Mouse (Mus musculus) liver, adult 2 months (tissue): ENCODE results near the gene Sorbs2. TPM values are rescaled to one million over a fixed set of nuclear protein-coding genes. Genes with fewer than 3 reads are reported as not detected.

Source experiments
- DNase-seq: peaks from one replicate; pipeline ENCODE4 v3.0.0-alpha.2; 2011; ENCODE audit warnings: low read depth, low spot score; ENCODE audit errors: extremely low read depth
- H3K27ac ChIP-seq: fragments of 200-500 bp; replicated peaks from 2 replicates; pipeline ENCODE4 v1.5.1; 2012; ENCODE audit warnings: low read depth, mild to moderate bottlenecking, control low read depth, inconsistent platforms, low read length; ENCODE audit not compliant: insufficient read depth
- H3K27me3 ChIP-seq: fragments of 200-500 bp; 2 replicates; pipeline ENCODE4 v1.6.1; 2012; ENCODE audit warnings: mild to moderate bottlenecking, moderate library complexity, low read length, inconsistent platforms; ENCODE audit not compliant: control insufficient read depth, insufficient read depth
- H3K36me3 ChIP-seq: fragments of 200-500 bp; 2 replicates; pipeline ENCODE4 v1.6.1; 2012; ENCODE audit warnings: low read length, inconsistent platforms; ENCODE audit not compliant: control insufficient read depth, insufficient read depth
- H3K4me1 ChIP-seq: fragments of 200-500 bp; 2 replicates; pipeline ENCODE4 v1.6.1; 2011; ENCODE audit warnings: low read length; ENCODE audit not compliant: control insufficient read depth, insufficient read depth
- H3K4me3 ChIP-seq: fragments of 200-500 bp; 2 replicates; pipeline ENCODE4 v1.5.1; 2011; ENCODE audit warnings: low read depth, mild to moderate bottlenecking, control low read depth, low read length, moderate library complexity; ENCODE audit not compliant: insufficient read depth
- H3K79me2 ChIP-seq: fragments of 200-500 bp; 2 replicates; pipeline ENCODE4 v1.6.1; 2012; ENCODE audit warnings: inconsistent platforms, mild to moderate bottlenecking, low read length, moderate library complexity; ENCODE audit not compliant: control insufficient read depth, insufficient read depth
- H3K9ac ChIP-seq: fragments of 200-500 bp; 2 replicates; pipeline ENCODE4 v1.6.1; 2012; ENCODE audit warnings: low read depth, mild to moderate bottlenecking, control low read depth, inconsistent platforms, low read length
- CTCF ChIP-seq: fragments of 200-500 bp; IDR thresholded peaks from 2 replicates; pipeline ENCODE4 v1.5.1; 2011; ENCODE audit warnings: low read depth, low read length, control low read depth
- POLR2A ChIP-seq: fragments of 200-500 bp; IDR thresholded peaks from 2 replicates; pipeline ENCODE4 v1.6.1; 2011; ENCODE audit warnings: low read length, control low read depth; ENCODE audit not compliant: insufficient read depth; ENCODE audit errors: extremely low read depth
- WGBS: fragments of 180-500 bp; shearing (Covaris S2); methylation state at CpG from one replicate; pipeline ENCODE4 v1.1.7; 2018; 5-methylcytosine and 5-hydroxymethylcytosine counted together
- polyA plus RNA-seq: library from polyadenylated mRNA; depleted of rRNA; stranded (reverse); fragments of >200 nt; gene quantifications from 2 replicates; pipeline ENCODE4 v1.2.3, GENCODE M21; 2012
- total RNA-seq: library from RNA; depleted of rRNA; stranded (reverse); fragments of >200 nt; gene quantifications from 2 replicates; pipeline ENCODE4 v1.2.3, GENCODE M21; 2014

Gene Sorbs2
- total and polyA plus RNA-seq, 2 experiments = 40.7 to 51.9 TPM

DNA sequence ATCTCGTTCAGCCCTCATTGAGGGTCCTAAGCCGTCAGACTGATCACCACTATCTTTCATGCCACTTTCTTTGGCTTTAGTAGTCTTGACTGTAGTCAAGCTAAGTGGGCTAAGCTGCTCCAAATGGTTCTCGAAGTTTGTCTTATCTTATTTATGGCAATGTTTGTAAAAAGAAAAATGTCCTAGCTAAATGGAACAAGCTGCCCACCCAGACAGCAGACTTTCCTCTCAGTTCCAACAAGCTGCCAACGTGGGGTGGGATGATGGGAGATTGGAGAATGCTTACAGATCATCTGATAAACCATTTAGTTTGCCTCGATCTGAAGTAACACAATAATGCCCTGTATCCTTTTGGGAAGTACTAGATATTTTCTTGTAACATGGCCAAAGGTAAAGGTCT is 223.2 kb downstream of the Sorbs2 start:
- no peak for TF ChIP-seq CTCF
- no peak for TF ChIP-seq POLR2A
- DNase-seq = no peak
- peaks cover 7% of the 10 kb centered on the region; the same call in 1 of the 2 replicates for H3K4me1 ChIP-seq
- H3K27ac ChIP-seq = no peak overlapping the region
- H3K79me2 ChIP-seq = peaks cover 13% of the 10 kb centered on the region
- no peaks in the 10 kb centered on the region for H3K27me3 ChIP-seq
- no peak overlapping the region for H3K4me3 ChIP-seq
- no peaks in the 10 kb centered on the region; the same call in 1 of the 2 replicates for H3K36me3 ChIP-seq
- WGBS = 75% methylated on average over 5 of the region's 5 CpGs
- H3K9ac ChIP-seq = no peak overlapping the region

DNA sequence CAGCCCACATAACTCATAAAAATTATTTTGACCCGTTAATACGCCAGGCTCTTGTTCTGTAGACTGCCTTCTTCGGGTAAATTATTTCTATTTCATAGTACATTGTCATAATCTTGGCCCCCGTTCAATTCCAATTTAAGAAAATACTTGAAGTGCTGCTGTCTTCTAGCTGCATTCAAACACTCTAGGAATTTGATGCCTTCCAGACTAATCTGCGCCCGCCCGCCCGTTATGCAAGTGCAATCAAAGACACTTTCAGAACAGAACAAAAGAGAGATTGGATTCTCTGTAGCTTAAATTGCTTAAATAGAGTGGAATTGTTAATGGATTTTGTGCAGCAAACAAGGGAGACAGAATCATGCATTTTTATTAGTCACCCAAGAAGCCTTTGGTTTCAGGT is 226.5 kb downstream of the Sorbs2 start:
- Histone ChIP-seq H3K79me2 (peaks cover 10% of the 10 kb centered on the region), H3K27me3 (no peaks in the 10 kb centered on the region), H3K9ac (no peak overlapping the region), H3K36me3 (no peaks in the 10 kb centered on the region; the same call in 1 of the 2 replicates), H3K4me1 (peaks cover 6% of the 10 kb centered on the region; the same call in 1 of the 2 replicates), H3K27ac (no peak overlapping the region), H3K4me3 (no peak overlapping the region)
- DNase-seq = no peak
- TF ChIP-seq POLR2A (no peak), CTCF (no peak)
- WGBS = 95% methylated on average over 8 of the region's 8 CpGs

DNA sequence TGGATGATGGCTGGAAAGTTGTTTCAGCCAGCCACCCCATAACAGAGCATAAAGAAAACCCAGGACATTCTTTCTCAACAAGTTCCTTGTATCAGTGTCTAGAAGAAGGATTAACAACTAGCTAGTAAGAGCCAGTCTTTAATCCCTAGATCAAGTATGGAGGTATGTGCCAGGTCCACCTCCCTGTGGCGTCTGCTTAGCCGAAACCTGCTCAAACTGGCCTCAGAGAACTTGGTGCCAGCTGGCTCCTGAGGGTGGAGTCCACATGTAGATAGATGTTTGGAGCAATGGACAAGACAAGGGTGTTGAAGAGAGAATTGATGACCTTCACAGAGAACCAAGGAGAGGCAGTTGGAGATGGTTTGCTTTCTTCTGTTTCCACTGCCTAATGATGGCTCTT is 229.7 kb downstream of the Sorbs2 start:
- no peaks in the 10 kb centered on the region for H3K4me1 ChIP-seq
- no peak overlapping the region for H3K9ac ChIP-seq
- H3K79me2 ChIP-seq = no peaks in the 10 kb centered on the region; the same call in 1 of the 2 replicates
- no peaks in the 10 kb centered on the region for H3K27me3 ChIP-seq
- H3K4me3 ChIP-seq = no peak overlapping the region
- TF ChIP-seq POLR2A (no peak), CTCF (no peak)
- WGBS = 61% methylated on average over 2 of the region's 2 CpGs
- DNase-seq = no peak
- H3K36me3 ChIP-seq = peaks cover 2% of the 10 kb centered on the region; the same call in 1 of the 2 replicates
- H3K27ac ChIP-seq = no peak overlapping the region

DNA sequence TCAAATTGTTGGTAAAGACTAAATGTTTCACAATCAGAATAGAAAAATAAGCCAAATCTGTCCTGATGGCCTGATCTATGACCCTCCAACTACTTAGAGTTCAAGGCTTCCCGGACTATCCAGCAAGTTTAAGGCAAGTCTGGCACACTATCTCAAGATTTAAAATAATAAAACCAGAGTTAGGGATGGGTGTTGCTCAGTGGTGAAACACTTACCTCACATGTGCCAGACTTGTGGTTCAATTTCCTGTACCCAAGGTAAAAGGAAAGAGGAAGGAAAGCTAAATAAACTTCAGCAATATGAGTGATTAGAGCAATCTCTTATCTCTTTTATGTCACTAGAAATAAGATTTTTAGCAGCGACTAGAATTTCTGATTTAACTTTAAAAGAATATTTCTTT is 235.7 kb downstream of the Sorbs2 start:
- peak; percentile 36 for DNase-seq
- 52% methylated on average over 2 of the region's 2 CpGs for whole genome bisulfite sequencing
- Histone ChIP-seq H3K27me3 (no peaks in the 10 kb centered on the region), H3K4me3 (no peak overlapping the region), H3K79me2 (no peaks in the 10 kb centered on the region; the same call in 1 of the 2 replicates), H3K27ac (no peak overlapping the region), H3K9ac (no peak overlapping the region), H3K36me3 (peaks cover 13% of the 10 kb centered on the region; the same call in 1 of the 2 replicates), H3K4me1 (no peaks in the 10 kb centered on the region)
- TF ChIP-seq CTCF (no peak), POLR2A (no peak)

DNA sequence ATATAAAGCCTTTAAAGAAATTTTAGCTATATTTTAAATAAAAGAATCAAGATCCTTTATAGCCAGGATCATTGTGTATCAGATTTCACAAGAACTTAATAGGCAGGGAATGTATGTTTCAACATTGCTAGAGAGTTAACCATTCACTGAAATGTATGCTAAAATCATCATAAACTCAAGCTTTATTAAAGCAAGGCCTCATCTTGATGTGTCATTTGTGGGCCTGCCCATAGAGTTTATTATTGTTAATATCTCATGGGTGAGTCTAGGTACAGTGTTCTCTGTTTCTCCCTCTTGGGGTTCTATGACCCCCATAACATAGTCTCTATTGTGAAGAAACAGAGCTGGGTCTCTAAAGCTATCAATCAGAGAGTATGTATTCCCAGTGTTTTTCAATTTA is 236.2 kb downstream of the Sorbs2 start:
- no peak overlapping the region for H3K4me3 ChIP-seq

DNA sequence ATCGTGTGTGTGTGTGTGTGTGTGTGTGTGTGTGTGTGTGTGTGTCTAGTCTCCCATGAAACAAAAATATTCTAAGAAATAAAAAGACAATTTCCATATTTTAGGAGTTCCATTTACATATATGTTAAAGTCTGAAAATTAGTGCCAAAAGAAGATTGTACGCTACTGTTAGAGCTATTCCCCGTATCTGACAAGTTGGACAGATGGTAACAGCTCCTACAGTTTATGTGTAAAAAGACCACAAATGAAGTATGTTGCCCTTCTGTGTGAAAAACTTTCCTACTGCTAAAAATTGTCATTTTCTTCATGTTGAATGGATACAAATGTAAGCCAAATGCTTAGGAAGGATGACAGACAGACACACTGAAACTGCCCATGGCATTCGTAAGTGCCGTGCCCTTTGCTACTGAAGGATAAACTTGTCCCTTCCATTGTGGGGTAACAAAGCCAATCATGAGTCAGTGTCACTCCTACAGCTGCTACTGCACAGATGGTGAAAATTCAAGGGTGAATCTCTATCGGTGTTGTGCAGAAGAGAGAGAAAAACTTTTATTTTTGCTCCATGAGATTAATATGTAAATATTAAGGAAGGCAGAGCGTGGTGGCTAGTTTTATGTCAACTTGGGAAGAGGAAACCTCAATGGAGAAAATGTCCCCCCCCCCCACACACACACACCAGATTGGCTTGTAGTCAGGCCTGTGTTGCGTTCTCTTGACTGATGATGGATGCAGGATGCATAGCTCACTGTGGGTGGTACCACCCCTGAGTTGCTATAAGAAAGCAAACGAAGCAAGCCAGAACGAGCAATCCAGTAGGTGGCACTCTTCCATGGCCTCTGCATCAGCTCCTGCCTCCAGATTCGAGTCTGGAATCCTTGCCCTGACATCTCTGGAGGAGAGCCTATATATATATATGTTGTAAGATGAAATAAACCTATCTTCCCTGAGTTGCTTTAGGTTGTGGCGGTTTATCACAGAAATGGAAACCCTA is 244.2 kb downstream of the Sorbs2 start:
- H3K79me2 ChIP-seq = no peaks in the 10 kb centered on the region; the same call in 1 of the 2 replicates
- no peak overlapping the region for H3K4me3 ChIP-seq
- H3K27ac ChIP-seq = no peak overlapping the region
- WGBS = 84% methylated on average over 12 of the region's 12 CpGs
- no peaks in the 10 kb centered on the region for H3K27me3 ChIP-seq
- TF ChIP-seq POLR2A = no peak
- peak; percentile 13; the same call in 1 of the 2 replicates for TF ChIP-seq CTCF
- peaks cover 27% of the 10 kb centered on the region for H3K36me3 ChIP-seq
- no peaks in the 10 kb centered on the region for H3K4me1 ChIP-seq
- H3K9ac ChIP-seq = no peak overlapping the region
- no peak for DNase-seq

More for the DNA sequence above, 236.2 kb downstream of the Sorbs2 start:
- H3K27ac ChIP-seq = no peak overlapping the region
- DNase-seq = no peak
- H3K9ac ChIP-seq = no peak overlapping the region
- no peaks in the 10 kb centered on the region; the same call in 1 of the 2 replicates for H3K79me2 ChIP-seq
- no peaks in the 10 kb centered on the region for H3K27me3 ChIP-seq
- H3K36me3 ChIP-seq = peaks cover 15% of the 10 kb centered on the region; the same call in 1 of the 2 replicates
- TF ChIP-seq CTCF = no peak
- no peak for TF ChIP-seq POLR2A
- H3K4me1 ChIP-seq = no peaks in the 10 kb centered on the region
